Mouse (Mus musculus) heart, postnatal 25 days (tissue): ENCODE data around the gene Ambra1. TPM values are rescaled to one million over a fixed set of nuclear protein-coding genes. Genes with fewer than 3 reads are reported as not detected.
"Not testable (repeated sequence)": the region's sequence is repeated elsewhere in the genome, so short reads cannot be mapped to it uniquely, and the experiment has no call there.

Experiments
- DNase-seq: peaks from one replicate; pipeline ENCODE4 v3.0.0; 2022; ENCODE audit warnings: low spot score
- intact Hi-C: fragments of 180-260 bp; cut with DNase I; formaldehyde crosslinking; loops from one replicate; pipeline ENCODE4 v1.15.1; 2025
- total RNA-seq, 2 experiments: library from RNA; stranded (reverse); gene quantifications; 2 replicates each; pipeline ENCODE4 v1.2.3; 2021

Ambra1 gene
- 10 to 100 TPM; 14.5 to 16.8 TPM for total RNA-seq

- intact Hi-C loops: loop anchor here (2.0 kb wide), 1 partner anchor 19 kb away; the partner anchor contains the start of genes Atg13 and Harbi1
Measured at GRCm38 (mm10) chr2:91729971-91730821, at the start of gene Ambra1. Ambra1 (plus strand) TSS chr2:91730134.

GRCm38 (mm10) chr2:91682850-91683249 is 47.1 kb upstream of the Ambra1 start:
- intact Hi-C loops: no loop called here
- DNase-seq: no peak

More at GRCm38 (mm10) chr2:91729971-91730821, at the start of gene Ambra1:
- peak; percentile 67 for DNase-seq

DNA sequence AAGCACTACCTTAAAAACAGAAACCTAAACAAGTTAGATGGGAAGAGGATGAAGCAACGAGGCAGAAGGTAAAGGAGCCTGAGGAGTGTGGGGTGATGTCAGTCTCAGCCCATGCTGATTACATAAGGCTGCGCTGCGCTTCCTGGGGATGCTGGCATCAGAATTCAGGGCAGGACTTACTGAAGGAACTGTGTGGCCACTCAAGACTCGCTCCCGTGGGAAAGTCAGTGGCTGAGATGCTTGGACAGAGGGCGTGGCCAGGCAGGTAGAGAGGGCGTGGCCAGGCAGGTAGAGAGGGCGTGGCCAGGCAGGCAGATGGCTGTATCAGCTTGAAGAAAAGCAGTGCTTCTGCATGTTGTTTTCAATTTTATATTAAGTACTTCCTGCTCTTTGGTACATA is 46.0 kb upstream of the Ambra1 start:
- no peak for DNase-seq
- intact Hi-C loops: no loop called here

DNA sequence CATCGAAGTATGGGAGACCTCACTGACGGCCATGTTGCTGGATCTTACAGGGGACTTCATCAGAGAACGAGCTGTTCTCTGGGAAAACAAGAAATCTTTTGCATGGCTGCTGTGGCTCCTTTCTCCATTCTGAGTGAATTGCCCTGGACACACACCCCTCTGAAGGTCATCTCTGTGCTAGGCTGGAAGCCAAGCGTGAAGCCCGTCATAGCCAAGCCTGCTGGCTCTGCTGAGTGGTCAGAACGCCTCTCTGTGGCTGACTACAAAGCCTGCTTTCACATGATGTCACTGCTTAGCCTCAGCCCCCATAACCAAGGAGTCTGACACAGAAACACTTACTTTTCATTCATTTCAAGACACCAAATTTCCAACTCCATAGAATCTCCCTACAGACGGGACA is 40.5 kb upstream of the Ambra1 start:
- intact Hi-C loops: no loop called here
- DNase-seq: peak; percentile 35

GRCm38 (mm10) chr2:91695436-91696224 is 34.3 kb upstream of the Ambra1 start:
- intact Hi-C loops: no loop called here

DNA sequence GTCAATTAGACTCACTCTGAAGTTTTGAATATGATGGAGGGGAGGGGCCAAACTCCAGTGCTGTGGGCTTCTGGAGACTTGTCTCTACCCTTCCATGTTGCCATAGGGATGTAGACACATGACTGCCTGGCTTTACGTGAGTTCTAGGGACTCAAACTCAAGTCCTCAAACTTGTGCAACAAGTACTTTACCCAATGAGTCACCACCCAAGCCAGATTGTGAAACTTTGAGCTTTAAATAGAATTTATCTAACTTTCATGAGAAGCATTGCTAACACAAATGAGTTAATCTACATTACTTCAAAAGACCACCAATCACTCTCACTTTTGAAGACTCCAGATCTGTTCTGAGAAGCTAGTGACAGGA is 33.7 kb upstream of the Ambra1 start:
- no peak for DNase-seq
- intact Hi-C loops: no loop called here

More at GRCm38 (mm10) chr2:91695436-91696224, 34.3 kb upstream of the Ambra1 start:
- no peak for DNase-seq

GRCm38 (mm10) chr2:91699225-91699624 is 30.7 kb upstream of the Ambra1 start:
- DNase-seq: no peak
- intact Hi-C loops: no loop called here

DNA sequence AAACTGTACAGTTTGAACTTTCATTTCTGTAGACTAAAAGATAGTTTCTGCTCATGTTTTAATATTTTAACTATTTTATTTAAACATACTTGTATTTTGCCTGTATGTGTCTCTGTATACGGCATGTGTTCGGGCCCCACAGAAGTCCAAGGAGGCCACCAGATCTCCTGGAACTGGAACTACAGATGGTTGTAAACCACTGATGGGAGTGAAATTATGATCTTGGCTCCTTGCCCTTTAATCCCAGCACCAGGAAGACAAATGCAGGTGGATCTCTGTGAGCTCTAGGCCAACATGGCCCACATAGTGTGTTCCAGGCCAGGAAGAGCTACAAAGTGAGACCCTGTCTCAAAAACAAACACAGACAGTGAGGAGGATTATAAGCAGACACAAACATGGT is 28.6 kb upstream of the Ambra1 start:
- intact Hi-C loops: no loop called here
- DNase-seq: no peak

DNA sequence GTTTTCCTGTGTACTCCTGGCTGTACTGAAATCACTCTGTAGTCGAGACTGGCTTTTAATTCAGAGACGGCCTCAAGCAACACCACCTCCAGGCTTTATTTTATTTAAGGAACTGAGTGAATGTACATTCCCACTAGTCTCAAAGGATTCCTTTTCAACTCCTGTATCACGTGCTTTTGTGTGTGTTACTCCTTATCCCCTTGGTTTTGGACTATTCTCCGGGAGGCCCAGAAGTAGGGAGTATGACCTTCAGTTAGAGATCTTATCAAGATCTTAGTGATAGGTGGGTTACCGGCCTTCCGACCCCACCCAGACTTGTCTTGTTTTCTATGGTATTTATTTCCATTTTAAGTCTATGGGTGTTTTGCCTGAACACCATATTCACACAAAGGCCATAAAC is 24.2 kb upstream of the Ambra1 start:
- intact Hi-C loops: no loop called here
- no peak for DNase-seq

DNA sequence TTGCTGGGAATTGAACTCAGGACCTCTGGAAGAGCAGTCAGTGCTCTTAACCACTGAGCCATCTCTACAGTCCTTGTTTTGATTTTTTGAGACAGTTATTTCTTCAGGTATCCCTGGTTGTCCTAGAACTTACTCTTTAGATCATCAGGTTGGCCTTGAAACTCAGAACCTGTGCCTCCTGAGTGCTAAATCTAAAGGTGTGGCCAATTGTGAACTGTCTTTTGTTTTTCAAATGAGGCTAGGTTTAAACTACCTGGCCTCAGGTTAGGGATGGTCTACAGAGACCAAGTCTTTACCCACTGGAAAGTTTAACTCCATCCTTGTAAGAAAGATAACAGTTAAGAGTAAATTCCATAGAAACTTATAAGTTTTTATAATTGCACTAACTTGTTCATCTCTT is 23.5 kb upstream of the Ambra1 start:
- intact Hi-C loops: no loop called here
- DNase-seq: no peak

GRCm38 (mm10) chr2:91708361-91708760 is 21.6 kb upstream of the Ambra1 start:
- no peak for DNase-seq
- intact Hi-C loops: no loop called here

DNA sequence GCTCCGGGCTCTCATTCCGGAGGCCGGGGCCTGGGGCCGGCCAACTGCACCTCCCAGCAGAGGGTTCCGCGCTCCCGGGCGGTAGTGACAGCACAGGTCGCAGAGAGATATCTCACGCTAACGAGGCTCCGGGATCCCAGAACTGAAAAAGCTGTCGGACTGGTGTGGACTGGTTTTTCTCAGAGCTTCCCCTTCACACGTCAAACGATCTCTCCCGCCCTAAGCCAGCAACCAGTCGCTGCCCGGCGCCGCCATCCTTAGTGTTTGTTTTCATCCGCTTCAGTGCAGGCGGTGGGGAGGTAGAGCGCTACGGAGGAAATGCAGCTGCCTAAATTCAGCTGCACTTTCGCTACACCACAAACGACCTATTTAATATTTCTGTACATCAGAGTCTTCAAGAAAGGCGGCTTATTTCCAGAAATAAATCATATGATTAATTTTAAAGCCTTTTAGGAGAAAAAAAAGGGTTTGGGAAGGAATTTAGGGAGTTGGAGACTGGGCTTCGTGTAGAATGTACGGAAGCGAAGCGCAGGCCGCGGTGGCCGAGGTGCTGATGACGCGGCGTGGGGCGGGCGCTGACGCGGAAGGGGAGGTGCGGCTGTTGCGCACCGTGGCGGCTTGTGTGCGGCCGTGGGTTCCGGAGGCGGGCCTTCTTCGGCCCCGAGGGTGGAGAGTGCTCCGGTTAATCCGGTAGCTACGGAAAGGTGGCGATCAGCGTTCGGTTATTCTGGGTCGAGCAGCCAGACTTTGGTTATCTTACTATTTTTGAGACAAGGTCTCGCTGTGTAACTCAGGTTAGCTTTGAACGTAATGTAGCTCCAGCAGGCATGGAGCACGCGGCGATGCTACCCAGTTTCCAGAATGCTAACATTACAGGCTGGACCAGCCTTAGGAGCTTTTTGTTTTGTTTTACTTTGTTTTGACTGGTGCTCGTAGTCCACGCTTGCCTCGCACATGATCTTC is 19.4 kb upstream of the Ambra1 start, which contains the start of the genes Atg13 and Harbi1:
Gene Atg13, minus strand, starts transcription at position 305 of the 963 bp plus-strand sequence.
Gene Harbi1, plus strand, starts transcription at position 581 of the 963 bp plus-strand sequence.
- peak; percentile 84 for DNase-seq
- intact Hi-C loops: loop anchor here (2.0 kb wide), 1 partner anchor 20 kb away; the partner anchor contains the start of gene Ambra1

DNA sequence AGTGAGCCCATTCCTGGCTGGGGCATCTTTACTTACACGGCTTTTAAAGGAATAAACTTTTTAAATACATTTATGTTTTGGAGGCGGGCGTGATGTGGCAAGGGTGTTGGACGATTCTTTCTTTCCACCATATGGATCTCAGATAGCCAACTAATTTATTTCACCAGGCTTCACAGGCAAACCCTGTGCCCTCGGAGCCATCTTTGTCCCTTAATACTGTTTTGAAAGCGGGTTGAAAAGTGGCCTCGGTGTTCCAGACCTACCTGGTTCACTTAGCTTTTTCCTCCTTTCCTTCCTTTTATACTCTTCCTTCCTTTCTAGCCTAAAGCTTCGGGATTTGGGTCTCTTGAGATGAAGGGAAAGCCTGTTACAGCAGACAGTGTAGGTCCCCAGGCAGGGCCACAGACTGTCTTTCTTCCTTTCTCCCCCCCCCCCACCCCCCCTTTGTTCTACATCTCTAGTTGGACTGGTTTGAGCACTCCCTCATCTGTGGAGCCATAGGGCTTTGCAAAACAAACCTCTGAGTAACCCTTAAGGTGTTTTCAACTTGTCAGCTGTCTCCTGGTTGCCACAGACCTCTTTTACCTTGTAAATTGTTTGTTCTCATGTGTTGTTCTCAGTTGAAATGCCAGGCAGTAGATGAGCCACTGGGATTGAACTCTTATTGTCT is 18.5 kb upstream of the Ambra1 start:
- intact Hi-C loops: loop anchor here (2.0 kb wide), 1 partner anchor 19 kb away; the partner anchor contains the start of gene Ambra1
- DNase-seq: no peak

DNA sequence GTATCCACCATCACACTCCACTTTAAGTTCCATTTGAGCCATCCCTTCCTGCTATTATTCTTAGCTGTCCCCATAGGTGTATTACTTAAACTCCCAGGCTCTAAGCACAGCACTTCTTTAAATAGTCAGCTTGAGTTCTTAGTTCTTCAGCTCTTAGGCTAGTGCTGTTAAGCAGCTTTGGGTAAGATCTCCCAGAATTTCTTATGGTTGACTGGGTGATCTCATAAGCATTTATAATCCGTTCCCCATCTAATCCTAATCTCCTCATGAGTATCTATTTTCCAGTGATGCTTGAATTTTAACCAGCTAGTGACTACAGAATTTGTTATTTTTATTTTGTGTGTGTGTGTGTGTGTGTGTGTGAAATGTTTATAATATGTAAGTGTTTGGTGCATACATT is 15.0 kb upstream of the Ambra1 start:
- DNase-seq: no peak
- intact Hi-C loops: no loop called here

GRCm38 (mm10) chr2:91718276-91718675 is 11.7 kb upstream of the Ambra1 start:
- DNase-seq: no peak
- intact Hi-C loops: no loop called here

- DNase-seq: no peak
- intact Hi-C loops: no loop called here
Measured at GRCm38 (mm10) chr2:91723382-91723781, 6.6 kb upstream of the Ambra1 start.

DNA sequence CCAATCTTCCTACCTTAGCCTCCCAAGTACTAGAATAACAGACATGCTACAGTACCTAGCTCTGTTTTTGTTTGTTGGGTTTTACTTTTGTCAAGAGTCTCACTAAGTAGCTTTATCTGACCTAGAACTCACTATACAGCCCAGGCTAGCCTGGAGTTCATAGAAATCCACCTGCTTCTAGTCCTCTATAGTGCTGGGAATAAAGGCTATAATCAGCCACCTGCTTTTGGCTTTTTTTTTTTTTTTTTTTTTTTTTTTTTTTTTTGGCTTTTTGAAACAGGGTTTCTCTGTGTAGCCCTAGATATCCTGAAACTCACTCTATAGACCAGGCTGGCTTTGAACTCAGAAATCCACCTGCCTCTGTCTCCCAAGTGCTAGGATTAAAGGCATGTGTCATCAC is 6.0 kb upstream of the Ambra1 start:
- DNase-seq: no peak
- intact Hi-C loops: no loop called here

DNA sequence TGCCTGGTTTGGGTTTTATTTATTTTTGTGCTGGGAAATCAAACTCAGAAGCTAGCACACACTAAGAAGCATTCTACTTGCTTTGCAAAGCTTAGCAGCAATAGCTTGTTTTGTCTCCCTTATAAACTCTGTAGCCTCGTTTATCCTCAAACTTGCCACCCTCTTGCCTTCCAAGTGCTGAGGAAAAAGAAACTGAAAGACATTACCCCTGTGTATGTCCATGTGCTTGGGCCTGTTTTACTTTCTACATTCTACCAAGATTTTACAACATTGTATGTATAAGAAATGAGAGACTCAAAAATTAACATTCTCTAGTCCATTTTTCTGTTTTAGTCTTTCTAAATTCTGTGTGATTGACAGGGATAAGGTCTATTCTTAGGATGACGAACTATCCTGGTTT is 5.2 kb upstream of the Ambra1 start:
- intact Hi-C loops: no loop called here
- DNase-seq: no peak

GRCm38 (mm10) chr2:91725476-91725875 is 4.5 kb upstream of the Ambra1 start:
- intact Hi-C loops, DNase-seq: not testable (repeated sequence)
